Mouse (Mus musculus) ovary, postnatal 14 days (tissue): Measurements from ENCODE around the gene Olfr1284.
"Not testable (repeated sequence)": the region's sequence is repeated elsewhere in the genome, so short reads cannot be mapped to it uniquely, and the experiment has no call there.

Experiments used
- DNase-seq: peaks from one replicate; pipeline ENCODE4 v3.0.0; 2022; ENCODE audit warnings: low spot score

Olfr1284 gene

DNA sequence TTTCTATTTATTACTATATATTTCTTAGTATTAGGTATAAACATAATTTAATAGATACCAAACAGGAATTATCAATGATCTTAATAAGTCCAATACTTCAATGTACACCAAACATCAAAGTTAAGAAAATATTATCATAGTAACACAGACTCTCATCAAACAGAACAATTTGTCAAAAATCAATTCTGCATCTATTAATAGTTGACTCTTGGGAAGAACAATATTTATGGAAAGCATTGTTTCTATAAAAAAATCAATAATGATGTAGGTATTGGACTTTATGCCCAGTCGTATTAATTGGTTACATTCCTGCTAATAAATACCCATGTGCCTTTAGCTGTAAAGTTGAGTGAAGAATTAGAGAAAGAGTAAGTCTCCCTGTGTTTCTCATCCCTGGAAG, at the start of gene Olfr1284:
Gene Olfr1284 (plus strand): TSS at position 301 of the 400 bp plus-strand sequence.
- DNase-seq: no peak

DNA sequence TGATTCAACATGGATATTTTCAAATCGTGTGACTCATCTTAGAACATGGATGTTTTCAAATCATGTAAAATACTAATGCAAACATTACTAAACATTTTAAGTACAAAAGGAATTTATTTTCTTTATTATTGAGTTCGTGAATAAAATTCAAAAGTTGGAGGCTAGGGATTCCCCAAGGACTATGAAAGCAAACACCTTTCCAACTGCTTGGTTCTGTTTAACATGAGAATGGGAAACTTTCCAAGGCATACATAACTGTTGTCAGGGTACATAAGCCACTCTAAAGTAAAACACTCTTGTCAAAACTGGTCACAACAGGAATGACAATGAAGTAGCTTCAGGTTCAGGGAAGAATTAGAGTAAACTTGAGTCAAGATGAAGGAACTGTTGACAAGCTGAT, 49.1 kb upstream of the Olfr1284 start, which contains the start of gene Olfr1281:
Gene Olfr1281 (plus strand): TSS at position 301 of the 400 bp plus-strand sequence.
- DNase-seq: no peak

DNA sequence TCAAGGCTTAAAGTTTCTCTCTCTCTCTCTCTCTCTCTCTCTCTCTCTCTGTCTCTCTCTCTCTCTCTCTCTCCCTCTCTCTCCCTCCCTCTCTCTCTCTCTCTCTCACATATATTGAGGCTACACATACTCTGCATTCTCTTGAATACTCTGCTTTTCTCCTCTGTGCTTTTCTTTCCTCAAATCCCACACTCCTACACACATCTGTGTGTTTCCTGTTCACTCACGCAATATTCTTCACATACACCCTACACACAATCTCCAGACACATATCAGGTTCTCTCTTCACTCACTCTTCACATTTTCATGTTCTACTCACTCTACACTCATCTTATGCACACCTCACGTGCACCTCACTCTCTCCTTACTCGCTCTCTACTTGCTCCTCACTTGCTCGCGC, 41.6 kb upstream of the Olfr1284 start:
- DNase-seq: not testable (repeated sequence)

DNA sequence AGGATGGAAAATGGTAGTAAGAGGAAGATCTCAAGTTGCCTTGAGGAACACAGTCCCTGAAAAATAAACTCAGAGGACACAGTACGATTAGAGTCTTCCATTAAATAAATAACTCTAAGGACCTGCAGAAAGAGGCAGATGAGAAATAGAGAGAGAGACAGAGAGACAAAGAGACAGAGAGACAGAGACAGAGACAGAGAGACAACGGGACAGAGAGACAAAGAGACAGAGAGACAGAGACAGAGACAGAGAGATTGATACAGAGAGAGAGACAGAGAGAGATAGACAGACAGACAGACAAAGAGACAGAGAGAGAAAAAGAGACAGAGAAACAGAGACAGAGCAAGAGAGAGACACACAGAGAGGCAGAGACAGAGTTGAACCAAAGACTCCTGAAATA, 39.3 kb upstream of the Olfr1284 start, which contains the start of gene Olfr1282:
Gene Olfr1282 (minus strand): TSS at position 101 of the 400 bp plus-strand sequence.
- DNase-seq: no peak

DNA sequence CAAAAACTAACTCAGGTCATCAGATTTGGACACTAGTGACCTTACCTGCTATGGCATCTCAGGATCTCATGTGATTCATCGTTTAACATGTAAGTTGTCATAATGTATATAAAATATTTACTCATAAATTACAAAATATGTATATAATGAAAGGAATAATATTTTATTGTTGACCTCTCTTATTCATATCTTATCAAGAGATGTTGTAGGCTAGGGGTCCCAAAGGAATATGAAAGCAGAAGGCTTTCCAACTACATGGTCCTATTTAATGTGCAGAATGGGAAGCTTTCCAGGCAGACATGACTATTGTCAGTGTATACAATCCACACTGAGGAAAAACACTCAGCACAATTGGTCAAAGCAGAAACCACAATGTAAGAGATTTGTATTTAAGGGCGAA, 8.8 kb upstream of the Olfr1284 start, which contains the start of gene Olfr1283:
Gene Olfr1283 (plus strand): TSS at position 301 of the 400 bp plus-strand sequence.
- DNase-seq: no peak

DNA sequence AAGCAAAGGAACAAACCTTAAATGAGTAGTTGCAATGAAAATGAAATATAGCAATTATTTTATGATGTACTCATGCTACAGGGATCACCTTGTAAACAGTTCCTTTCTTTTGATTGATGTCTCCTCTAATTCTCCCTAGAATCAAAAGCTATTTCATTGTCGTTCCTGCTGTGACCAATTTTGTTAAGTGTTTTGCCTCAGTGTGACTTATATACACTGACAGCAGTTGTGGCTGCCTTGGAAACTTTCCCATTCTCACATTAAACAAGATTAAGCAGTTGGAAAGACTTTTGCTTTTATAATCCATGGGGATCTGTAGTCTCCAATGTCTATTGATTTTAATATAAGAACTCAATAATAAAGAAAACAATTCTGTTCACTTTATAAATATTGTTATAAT, 47.6 kb downstream of the Olfr1284 start, which contains the start of gene Olfr1286:
Gene Olfr1286 (minus strand): TSS at position 185 of the 400 bp plus-strand sequence.
- no peak for DNase-seq
